Mouse (Mus musculus) heart, embryonic 16.5 days (tissue): ENCODE results near the gene Gpx3. TPM values are rescaled to one million over a fixed set of nuclear protein-coding genes. Genes with fewer than 3 reads are reported as not detected.

Experiments
- ATAC-seq: fragments of 200-750 bp; cut with Nextera tagmentation; replicated peaks from 2 replicates; pipeline ENCODE4 v1.8.0; 2017; ENCODE audit warnings: moderate number of reproducible peaks; ENCODE audit not compliant: insufficient read depth, low FRiP score; ENCODE audit errors: extremely low read depth
- H3K27ac ChIP-seq: fragments of 300-500 bp; sonication (generic); 2 replicates; pipeline ENCODE4 v1.5.1; 2014; ENCODE audit warnings: mild to moderate bottlenecking, low read length, control low read depth, moderate library complexity
- H3K27me3 ChIP-seq: fragments of 300-500 bp; sonication (generic); 2 replicates; pipeline ENCODE4 v1.6.1; 2014; ENCODE audit warnings: low read length, mixed read lengths; ENCODE audit not compliant: control insufficient read depth, insufficient read depth
- H3K36me3 ChIP-seq: fragments of 300-500 bp; sonication (generic); 2 replicates; pipeline ENCODE4 v1.6.1; 2014; ENCODE audit not compliant: control insufficient read depth, insufficient read depth
- H3K4me1 ChIP-seq: fragments of 300-500 bp; sonication (generic); 2 replicates; pipeline ENCODE4 v1.6.1; 2014; ENCODE audit warnings: low read length, mixed read lengths; ENCODE audit not compliant: control insufficient read depth, insufficient read depth
- H3K4me2 ChIP-seq: fragments of 300-500 bp; sonication (generic); 2 replicates; pipeline ENCODE4 v1.6.1; 2014; ENCODE audit warnings: low read depth, mild to moderate bottlenecking, control low read depth, low read length
- H3K4me3 ChIP-seq: fragments of 300-500 bp; sonication (generic); 2 replicates; pipeline ENCODE4 v1.5.1; 2014; ENCODE audit warnings: mild to moderate bottlenecking, control low read depth, low read length
- H3K9ac ChIP-seq: fragments of 300-500 bp; sonication (generic); 2 replicates; pipeline ENCODE4 v1.6.1; 2014; ENCODE audit warnings: low read length, control low read depth
- H3K9me3 ChIP-seq: fragments of 300-500 bp; sonication (generic); replicated peaks from 2 replicates; pipeline ENCODE4 v1.6.1; 2016; ENCODE audit warnings: low read length; ENCODE audit not compliant: control insufficient read depth
- WGBS: fragments of 180-500 bp; shearing (Covaris S2); extraction: QIAGEN DNeasy Blood & Tissue Kit; methylation state at CpG from one replicate; pipeline ENCODE4 v1.1.7; 2014; 5-methylcytosine and 5-hydroxymethylcytosine counted together
- polyA plus RNA-seq: library from polyadenylated mRNA; unstranded; fragments of >200 nt; fragmentation: Nextera tagmentation; extraction: Ambion mirVana; gene quantifications from 2 replicates; pipeline ENCODE4 v1.2.1, GENCODE M21; 2015

Gpx3 gene
- polyA plus RNA-seq, 1 experiment from 2014 or later = 1,022 TPM

DNA sequence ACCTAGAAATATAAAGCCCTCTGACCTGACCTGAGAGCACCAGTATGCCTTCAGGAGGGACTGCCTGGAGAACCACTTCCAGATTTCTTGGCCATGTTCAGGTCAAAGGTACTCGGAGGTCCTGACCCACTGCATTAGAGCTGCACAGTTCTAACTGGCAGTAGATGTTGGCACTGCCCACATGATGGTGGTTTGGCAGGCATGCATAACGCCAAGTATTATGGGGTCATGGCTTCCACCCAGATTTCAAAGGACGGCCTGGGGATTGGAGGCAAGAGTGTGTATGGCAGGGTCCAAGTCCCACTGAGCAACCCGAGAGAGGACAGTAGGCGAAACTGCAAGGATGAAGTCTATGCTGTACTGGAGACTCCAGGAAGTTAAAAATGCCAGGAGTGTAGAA lies 11.6 kb downstream of the Gpx3 start:
- no peak for ATAC-seq
- H3K36me3 ChIP-seq = peaks cover 72% of the 10 kb centered on the region
- no peak overlapping the region for H3K4me2 ChIP-seq
- no peaks in the 10 kb centered on the region for H3K27me3 ChIP-seq
- no peaks in the 10 kb centered on the region; the same call in 1 of the 2 replicates for H3K9me3 ChIP-seq
- no peak overlapping the region for H3K4me3 ChIP-seq
- no peak overlapping the region for H3K9ac ChIP-seq
- H3K27ac ChIP-seq = no peak overlapping the region
- 93% methylated on average over 5 of the region's 5 CpGs for WGBS
- H3K4me1 ChIP-seq = no peaks in the 10 kb centered on the region

DNA sequence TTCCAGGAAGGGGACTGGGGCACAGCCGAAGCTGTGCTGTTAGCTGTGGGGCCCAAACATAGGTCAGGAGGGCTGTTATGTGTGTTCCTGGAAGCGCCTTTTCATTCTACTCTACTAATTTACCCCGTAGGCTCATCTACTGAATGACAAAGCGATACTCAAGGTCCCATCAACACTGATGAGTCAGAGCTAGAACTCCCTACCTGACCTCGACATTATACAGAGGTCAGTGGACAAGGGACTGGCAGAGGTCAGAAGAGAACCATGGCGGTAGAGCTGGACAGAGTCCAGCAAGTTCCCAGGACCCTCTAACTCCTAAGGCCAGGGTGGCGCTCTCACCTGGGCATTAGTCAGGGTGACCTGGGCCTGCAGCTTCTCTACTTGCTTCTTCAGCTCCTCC lies 15.2 kb downstream of the Gpx3 start:
- no peak for ATAC-seq
- H3K9me3 ChIP-seq = no peaks in the 10 kb centered on the region; the same call in 1 of the 2 replicates
- H3K27ac ChIP-seq = no peak overlapping the region
- peaks cover 62% of the 10 kb centered on the region for H3K36me3 ChIP-seq
- H3K4me3 ChIP-seq = no peak overlapping the region
- peaks cover 16% of the 10 kb centered on the region for H3K4me1 ChIP-seq
- no peak overlapping the region for H3K4me2 ChIP-seq
- WGBS = 87% methylated on average over 7 of the region's 7 CpGs
- no peaks in the 10 kb centered on the region for H3K27me3 ChIP-seq
- H3K9ac ChIP-seq = no peak overlapping the region

DNA sequence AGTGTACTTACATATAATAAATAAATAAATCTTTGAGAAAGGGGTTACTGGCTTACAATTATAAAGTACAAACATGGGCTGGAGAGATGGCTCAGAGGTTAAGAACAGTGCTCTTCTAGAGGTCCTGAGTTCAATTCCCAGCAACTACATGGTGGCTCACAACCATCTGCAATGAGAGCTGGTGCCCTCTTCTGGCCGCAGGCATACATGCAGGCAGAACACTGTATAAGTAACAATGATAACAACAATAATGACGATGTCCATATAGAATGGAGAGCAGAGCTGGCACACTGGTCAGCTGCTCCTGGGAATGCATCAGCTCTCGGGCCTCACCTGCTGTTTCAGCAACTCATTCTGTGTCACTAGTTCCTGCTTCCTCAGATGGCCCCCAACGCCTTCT lies 16.0 kb downstream of the Gpx3 start:
- no peak overlapping the region for H3K9ac ChIP-seq
- peaks cover 62% of the 10 kb centered on the region for H3K36me3 ChIP-seq
- H3K27ac ChIP-seq = no peak overlapping the region
- ATAC-seq = no peak
- H3K4me1 ChIP-seq = peaks cover 16% of the 10 kb centered on the region
- no peak overlapping the region for H3K4me2 ChIP-seq
- no peak overlapping the region for H3K4me3 ChIP-seq
- no peaks in the 10 kb centered on the region for H3K27me3 ChIP-seq
- no peaks in the 10 kb centered on the region; the same call in 1 of the 2 replicates for H3K9me3 ChIP-seq
- WGBS = 91% methylated on average over 4 of the region's 4 CpGs

DNA sequence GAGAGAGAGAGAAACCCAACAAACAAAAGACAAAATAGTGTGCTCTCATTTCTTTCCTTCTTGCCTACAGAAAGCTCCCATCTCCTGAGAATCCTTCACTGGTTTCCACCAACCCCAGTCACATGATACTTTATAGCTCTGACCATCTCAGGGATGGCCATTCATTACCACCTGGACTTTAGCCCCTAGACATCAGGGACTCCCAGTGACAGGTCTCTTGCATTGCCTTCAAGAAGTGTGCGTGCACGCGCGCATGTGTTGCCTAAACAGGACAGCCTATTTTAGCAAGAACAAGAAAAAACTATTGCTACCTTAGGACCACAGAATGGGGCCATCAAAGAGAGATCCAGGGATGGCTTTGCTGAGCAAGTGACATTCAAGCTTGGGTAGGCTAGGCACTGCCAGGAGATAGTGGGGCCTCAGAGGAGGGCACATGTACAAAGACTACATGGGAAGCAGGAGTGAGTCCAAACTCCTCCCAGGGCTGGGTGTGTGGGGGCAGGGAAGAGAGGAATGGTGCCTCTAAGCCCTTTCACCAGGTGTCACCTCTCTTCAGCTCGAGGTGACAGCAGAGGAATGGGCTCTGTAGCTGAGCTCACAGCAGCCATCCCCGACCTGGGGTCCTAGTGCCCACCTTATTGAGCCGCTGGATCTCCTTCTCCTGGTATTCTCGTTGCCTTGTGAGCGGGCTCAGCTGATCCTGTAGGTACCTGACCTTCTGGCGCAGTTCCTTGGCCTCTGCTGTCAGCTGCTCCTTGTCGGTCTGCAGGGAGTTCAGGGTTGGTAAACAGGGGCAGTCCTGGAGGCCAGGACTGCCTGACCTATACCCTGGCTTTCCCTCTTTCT lies 18.1 kb downstream of the Gpx3 start:
- Histone ChIP-seq H3K4me1 (peaks cover 16% of the 10 kb centered on the region), H3K27ac (peak overlapping the region; percentile 66), H3K4me3 (no peak overlapping the region), H3K4me2 (no peak overlapping the region), H3K9me3 (no peaks in the 10 kb centered on the region; the same call in 1 of the 2 replicates), H3K9ac (peak overlapping the region; percentile 42), H3K36me3 (peaks cover 49% of the 10 kb centered on the region), H3K27me3 (no peaks in the 10 kb centered on the region)
- ATAC-seq = peak; percentile 49; the same call in 1 of the 2 replicates
- 65% methylated on average over 11 of the region's 11 CpGs for WGBS

DNA sequence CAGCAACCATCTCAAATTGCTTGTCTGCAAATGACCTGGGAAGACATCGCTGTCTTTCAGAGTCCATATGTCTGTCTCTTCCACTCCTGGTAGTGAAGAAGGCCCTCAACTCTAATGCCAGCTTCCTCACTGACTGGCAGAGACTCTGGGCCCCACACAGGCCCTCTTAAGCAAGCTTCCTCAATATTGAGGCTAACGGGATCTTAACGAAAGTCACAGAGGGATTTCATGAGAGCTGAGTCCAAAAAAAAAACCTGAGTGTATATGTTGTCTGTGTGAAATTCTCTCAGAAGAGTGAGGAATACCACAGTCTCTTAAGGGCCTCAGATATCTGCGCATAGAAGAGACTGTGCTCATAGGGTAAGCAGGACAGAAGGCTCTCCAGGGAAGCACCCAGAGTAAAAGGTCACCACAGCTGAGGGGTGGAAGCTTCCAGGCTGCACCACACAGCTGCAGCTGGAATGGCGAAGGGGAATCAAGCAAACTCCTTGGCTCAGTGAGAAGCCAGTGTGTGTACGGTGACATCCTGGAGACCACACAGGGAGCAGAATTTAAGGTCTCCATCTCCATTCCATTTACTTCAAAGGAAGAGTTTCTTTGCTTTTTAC lies 18.8 kb downstream of the Gpx3 start:
- Histone ChIP-seq H3K4me2 (no peak overlapping the region), H3K9me3 (no peaks in the 10 kb centered on the region; the same call in 1 of the 2 replicates), H3K27ac (peak overlapping the region; percentile 66), H3K36me3 (peaks cover 48% of the 10 kb centered on the region), H3K4me1 (peaks cover 16% of the 10 kb centered on the region), H3K27me3 (no peaks in the 10 kb centered on the region), H3K4me3 (no peak overlapping the region), H3K9ac (peak overlapping the region; percentile 42)
- 59% methylated on average over 6 of the region's 6 CpGs for WGBS
- no peak for ATAC-seq

DNA sequence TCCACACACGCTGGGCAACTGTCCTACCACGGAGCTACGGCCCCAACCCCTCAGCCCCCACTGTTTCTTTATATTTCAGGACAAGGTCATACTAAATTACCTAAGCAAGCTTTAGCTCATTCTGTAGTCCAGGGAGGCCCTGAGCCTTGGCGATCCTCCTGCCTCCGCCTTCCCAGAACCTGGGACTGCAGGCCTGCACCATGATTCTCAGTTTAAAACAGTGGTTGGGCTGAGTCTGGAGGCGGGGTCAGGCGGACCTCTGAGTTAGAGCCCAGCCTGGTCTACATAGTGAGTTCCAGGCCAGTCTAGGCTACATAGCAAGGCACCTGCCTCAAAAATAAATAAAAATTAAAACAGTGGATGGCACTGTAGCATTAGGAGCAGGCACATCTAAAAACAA lies 19.5 kb downstream of the Gpx3 start:
- H3K9me3 ChIP-seq = no peaks in the 10 kb centered on the region; the same call in 1 of the 2 replicates
- H3K27me3 ChIP-seq = no peaks in the 10 kb centered on the region
- H3K4me1 ChIP-seq = peaks cover 16% of the 10 kb centered on the region
- peak; percentile 35; the same call in 1 of the 2 replicates for ATAC-seq
- peaks cover 48% of the 10 kb centered on the region for H3K36me3 ChIP-seq
- no peak overlapping the region for H3K4me3 ChIP-seq
- no peak overlapping the region for H3K4me2 ChIP-seq
- 53% methylated on average over 7 of the region's 7 CpGs for whole genome bisulfite sequencing
- no peak overlapping the region for H3K9ac ChIP-seq
- peak overlapping the region; percentile 66 for H3K27ac ChIP-seq

DNA sequence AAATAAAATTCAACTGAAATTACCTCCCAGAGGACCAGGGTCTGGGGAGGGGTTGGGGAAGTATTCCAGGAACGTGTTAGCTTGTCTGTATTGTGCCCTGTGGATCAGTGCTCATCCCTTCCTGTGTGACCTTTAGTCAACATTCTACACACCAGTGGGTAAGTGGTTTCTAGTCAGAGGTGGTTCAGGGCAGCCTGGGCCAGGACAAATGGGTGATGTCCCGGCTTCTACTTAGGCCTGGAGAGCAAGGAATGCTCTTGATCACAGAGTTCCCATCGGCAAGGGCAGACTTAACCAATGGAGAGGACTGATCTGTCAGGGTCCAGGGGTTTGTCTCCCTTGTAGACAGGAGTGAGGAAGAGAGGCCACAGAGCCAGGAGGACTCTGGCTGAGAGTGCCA lies 20.2 kb downstream of the Gpx3 start:
- ATAC-seq = no peak
- no peaks in the 10 kb centered on the region for H3K27me3 ChIP-seq
- no peak overlapping the region for H3K27ac ChIP-seq
- peaks cover 22% of the 10 kb centered on the region for H3K4me1 ChIP-seq
- 84% methylated on average over 3 of the region's 3 CpGs for WGBS
- H3K9me3 ChIP-seq = no peaks in the 10 kb centered on the region; the same call in 1 of the 2 replicates
- H3K36me3 ChIP-seq = peaks cover 41% of the 10 kb centered on the region
- no peak overlapping the region for H3K4me3 ChIP-seq
- no peak overlapping the region for H3K9ac ChIP-seq
- no peak overlapping the region for H3K4me2 ChIP-seq

DNA sequence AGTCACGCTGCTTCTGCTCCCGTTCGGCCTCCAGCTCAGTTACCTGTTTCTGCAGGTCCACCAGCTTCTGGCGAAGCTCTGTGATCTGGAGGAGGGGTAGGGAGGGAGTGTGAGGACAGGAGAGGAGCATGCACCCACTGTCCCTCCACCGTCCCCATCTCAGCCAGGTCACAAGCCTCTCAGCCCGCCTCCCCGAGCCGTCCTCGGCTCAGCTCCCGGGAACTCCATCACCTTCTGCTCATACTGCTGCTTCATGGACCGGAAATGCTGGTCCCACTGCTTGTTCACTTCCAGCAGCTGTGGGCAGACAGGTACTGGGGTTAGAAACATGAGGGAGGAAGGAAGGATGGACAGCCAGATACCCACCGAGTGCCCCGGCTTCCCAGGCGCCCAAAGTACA lies 21.9 kb downstream of the Gpx3 start:
- Histone ChIP-seq H3K4me1 (peaks cover 22% of the 10 kb centered on the region), H3K9ac (no peak overlapping the region), H3K36me3 (peaks cover 31% of the 10 kb centered on the region), H3K27ac (no peak overlapping the region), H3K4me2 (no peak overlapping the region), H3K27me3 (no peaks in the 10 kb centered on the region), H3K9me3 (no peaks in the 10 kb centered on the region), H3K4me3 (no peak overlapping the region)
- no peak for ATAC-seq
- 82% methylated on average over 14 of the region's 14 CpGs for WGBS
